Mouse (Mus musculus) stomach, embryonic 14.5 days (tissue): Measurements from ENCODE around the gene Mamdc4. TPM values are rescaled to one million over a fixed set of nuclear protein-coding genes. Genes with fewer than 3 reads are reported as not detected.

Experiments
- ATAC-seq: fragments of 200-750 bp; cut with Nextera tagmentation; 2 replicates; pipeline ENCODE4 v1.8.0; 2017; ENCODE audit warnings: low read depth, moderate TSS enrichment; ENCODE audit not compliant: insufficient number of reproducible peaks, insufficient read depth, low FRiP score
- H3K27ac ChIP-seq: fragments of 300-500 bp; sonication (generic); 2 replicates; pipeline ENCODE4 v1.5.1; 2014; ENCODE audit warnings: mild to moderate bottlenecking, low read length, moderate library complexity, mixed read lengths
- H3K27me3 ChIP-seq: fragments of 300-500 bp; sonication (generic); 2 replicates; pipeline ENCODE4 v1.6.1; 2014; ENCODE audit warnings: low read length, control low read depth, mixed read lengths; ENCODE audit not compliant: control insufficient read depth, insufficient read depth
- H3K36me3 ChIP-seq: fragments of 300-500 bp; sonication (generic); 2 replicates; pipeline ENCODE4 v1.6.1; 2014; ENCODE audit warnings: mild to moderate bottlenecking, control low read depth, low read length, moderate library complexity, mixed read lengths; ENCODE audit not compliant: control insufficient read depth, insufficient read depth
- H3K4me1 ChIP-seq: fragments of 300-500 bp; sonication (generic); 2 replicates; pipeline ENCODE4 v1.6.1; 2014; ENCODE audit warnings: low read length, control low read depth, mixed read lengths; ENCODE audit not compliant: control insufficient read depth, insufficient read depth
- H3K4me2 ChIP-seq: fragments of 300-500 bp; sonication (generic); replicated peaks from 2 replicates; pipeline ENCODE4 v1.6.1; 2014; ENCODE audit warnings: low read depth, low read length, control low read depth
- H3K4me3 ChIP-seq: fragments of 300-500 bp; sonication (generic); 2 replicates; pipeline ENCODE4 v1.5.1; 2014; ENCODE audit warnings: low read depth, low read length, control low read depth
- H3K9ac ChIP-seq: fragments of 300-500 bp; sonication (generic); replicated peaks from 2 replicates; pipeline ENCODE4 v1.6.1; 2014; ENCODE audit warnings: low read depth, mild to moderate bottlenecking, control low read depth, low read length, moderate library complexity, mixed read lengths
- H3K9me3 ChIP-seq: fragments of 300-500 bp; sonication (generic); 2 replicates; pipeline ENCODE4 v1.6.1; 2016; ENCODE audit warnings: low read depth, low read length, control low read depth; ENCODE audit not compliant: control insufficient read depth
- WGBS: fragments of 180-500 bp; shearing (Covaris S2); extraction: QIAGEN DNeasy Blood & Tissue Kit; methylation state at CpG from one replicate; pipeline ENCODE4 v1.1.7; 2014; 5-methylcytosine and 5-hydroxymethylcytosine counted together
- polyA plus RNA-seq: library from polyadenylated mRNA; unstranded; fragments of >200 nt; fragmentation: Nextera tagmentation; extraction: Ambion mirVana; gene quantifications from 2 replicates; pipeline ENCODE4 v1.2.1, GENCODE M21; 2014

Gene Mamdc4
- polyA plus RNA-seq, 1 experiment from 2014 or later, result 5.5 TPM

GRCm38 (mm10) chr2:25607761-25608622 lies 33.3 kb upstream of the Mamdc4 start, which contains the start of gene Rabl6:
TSS of gene Rabl6 (minus strand) at chr2:25608521.
- H3K36me3 ChIP-seq, result no peaks in the 10 kb centered on the region
- peak within 1 kb of the TSS; percentile 95 for H3K27ac ChIP-seq
- 0 out of 2 replicates have a peak, but pooled peaks cover 2% of the 10 kb centered on the region for H3K27me3 ChIP-seq
- peak; percentile 89 for ATAC-seq
- H3K4me3 ChIP-seq, result peak within 1 kb of the TSS; percentile 99
- H3K4me2 ChIP-seq, result peak within 1 kb of the TSS; percentile 72
- under 1% methylated on average over 80 of the region's 80 CpGs for WGBS
- no peaks in the 10 kb centered on the region for H3K9me3 ChIP-seq
- peak within 1 kb of the TSS; percentile 92 for H3K9ac ChIP-seq
- peaks cover 17% of the 10 kb centered on the region for H3K4me1 ChIP-seq

- no peak overlapping the region for H3K9ac ChIP-seq
- no peaks in the 10 kb centered on the region for H3K9me3 ChIP-seq
- no peaks in the 10 kb centered on the region for H3K27me3 ChIP-seq
- H3K4me3 ChIP-seq, result no peak overlapping the region
- peaks cover 46% of the 10 kb centered on the region for H3K36me3 ChIP-seq
- 92% methylated on average over 5 of the region's 5 CpGs for WGBS
- no peak overlapping the region for H3K4me2 ChIP-seq
- peaks cover 14% of the 10 kb centered on the region for H3K4me1 ChIP-seq
- ATAC-seq, result no peak
- no peak overlapping the region for H3K27ac ChIP-seq
Measured at GRCm38 (mm10) chr2:25602526-25602925, 27.9 kb upstream of the Mamdc4 start.

GRCm38 (mm10) chr2:25600037-25600436 lies 25.4 kb upstream of the Mamdc4 start:
- H3K4me2 ChIP-seq, result no peak overlapping the region
- H3K4me3 ChIP-seq, result no peak overlapping the region
- no peaks in the 10 kb centered on the region for H3K27me3 ChIP-seq
- WGBS, result 76% methylated on average over 2 of the region's 2 CpGs
- no peak overlapping the region for H3K9ac ChIP-seq
- no peaks in the 10 kb centered on the region for H3K4me1 ChIP-seq
- no peak overlapping the region for H3K27ac ChIP-seq
- ATAC-seq, result no peak
- no peaks in the 10 kb centered on the region for H3K9me3 ChIP-seq
- H3K36me3 ChIP-seq, result peaks cover 71% of the 10 kb centered on the region

- Histone ChIP-seq H3K4me3 (no peak overlapping the region), H3K27me3 (no peaks in the 10 kb centered on the region), H3K27ac (no peak overlapping the region), H3K4me2 (no peak overlapping the region), H3K9me3 (no peaks in the 10 kb centered on the region), H3K4me1 (no peaks in the 10 kb centered on the region), H3K36me3 (peaks cover 78% of the 10 kb centered on the region), H3K9ac (no peak overlapping the region)
- no peak for ATAC-seq
- 87% methylated on average over 1 of the region's 1 CpGs for WGBS
Measured at GRCm38 (mm10) chr2:25598749-25599148, 24.1 kb upstream of the Mamdc4 start.

- WGBS, result 89% methylated on average over 5 of the region's 5 CpGs
Measured at GRCm38 (mm10) chr2:25596765-25597510, 22.3 kb upstream of the Mamdc4 start.

GRCm38 (mm10) chr2:25591863-25592262 lies 17.2 kb upstream of the Mamdc4 start:
- no peaks in the 10 kb centered on the region for H3K4me1 ChIP-seq
- no peak for ATAC-seq
- H3K9ac ChIP-seq, result no peak overlapping the region
- H3K4me3 ChIP-seq, result no peak overlapping the region
- H3K27ac ChIP-seq, result no peak overlapping the region
- H3K4me2 ChIP-seq, result no peak overlapping the region
- H3K9me3 ChIP-seq, result no peaks in the 10 kb centered on the region
- H3K27me3 ChIP-seq, result no peaks in the 10 kb centered on the region
- H3K36me3 ChIP-seq, result peaks cover 78% of the 10 kb centered on the region
- 87% methylated on average over 2 of the region's 2 CpGs for WGBS

More at GRCm38 (mm10) chr2:25596765-25597510, 22.3 kb upstream of the Mamdc4 start:
- no peak overlapping the region for H3K4me2 ChIP-seq
- peaks cover 88% of the 10 kb centered on the region for H3K36me3 ChIP-seq
- no peaks in the 10 kb centered on the region for H3K9me3 ChIP-seq
- no peak overlapping the region for H3K27ac ChIP-seq
- ATAC-seq, result no peak
- H3K27me3 ChIP-seq, result no peaks in the 10 kb centered on the region
- no peak overlapping the region for H3K4me3 ChIP-seq
- no peaks in the 10 kb centered on the region for H3K4me1 ChIP-seq
- no peak overlapping the region for H3K9ac ChIP-seq

GRCm38 (mm10) chr2:25588227-25588907 lies 13.7 kb upstream of the Mamdc4 start:
- Histone ChIP-seq H3K9ac (no peak overlapping the region), H3K36me3 (peaks cover 80% of the 10 kb centered on the region), H3K4me2 (no peak overlapping the region), H3K27me3 (no peaks in the 10 kb centered on the region), H3K4me3 (no peak overlapping the region), H3K9me3 (no peaks in the 10 kb centered on the region), H3K27ac (no peak overlapping the region), H3K4me1 (no peaks in the 10 kb centered on the region)
- ATAC-seq, result no peak
- WGBS, result 92% methylated on average over 8 of the region's 8 CpGs

- no peak overlapping the region for H3K4me2 ChIP-seq
- no peaks in the 10 kb centered on the region for H3K27me3 ChIP-seq
- ATAC-seq, result no peak
- peaks cover 77% of the 10 kb centered on the region for H3K36me3 ChIP-seq
- no peak overlapping the region for H3K4me3 ChIP-seq
- H3K27ac ChIP-seq, result no peak overlapping the region
- no peak overlapping the region for H3K9ac ChIP-seq
- no peaks in the 10 kb centered on the region for H3K9me3 ChIP-seq
- 90% methylated on average over 8 of the region's 8 CpGs for WGBS
- peaks cover 6% of the 10 kb centered on the region for H3K4me1 ChIP-seq
Measured at GRCm38 (mm10) chr2:25587290-25587689, 12.6 kb upstream of the Mamdc4 start.
